Mouse (Mus musculus) stomach, embryonic 15.5 days (tissue): ENCODE data around the gene Rpl11. TPM values are rescaled to one million over a fixed set of nuclear protein-coding genes. Genes with fewer than 3 reads are reported as not detected.

Source experiments
- ATAC-seq: fragments of 200-750 bp; cut with Nextera tagmentation; 2 replicates; pipeline ENCODE4 v1.8.0; 2017; ENCODE audit warnings: low read depth, moderate number of reproducible peaks, moderate TSS enrichment; ENCODE audit not compliant: insufficient read depth, low FRiP score
- H3K27ac ChIP-seq: fragments of 300-500 bp; sonication (generic); 2 replicates; pipeline ENCODE4 v1.5.1; 2015; ENCODE audit warnings: mild to moderate bottlenecking, inconsistent platforms
- H3K27me3 ChIP-seq: fragments of 300-500 bp; sonication (generic); replicated peaks from 2 replicates; pipeline ENCODE4 v1.6.1; 2015; ENCODE audit warnings: inconsistent platforms
- H3K36me3 ChIP-seq: fragments of 300-500 bp; sonication (generic); 2 replicates; pipeline ENCODE4 v1.6.1; 2015; ENCODE audit warnings: inconsistent platforms
- H3K4me1 ChIP-seq: fragments of 300-500 bp; sonication (generic); 2 replicates; pipeline ENCODE4 v1.6.1; 2015; ENCODE audit warnings: inconsistent platforms
- H3K4me2 ChIP-seq: fragments of 300-500 bp; sonication (generic); 2 replicates; pipeline ENCODE4 v1.6.1; 2015; ENCODE audit warnings: mild to moderate bottlenecking, inconsistent platforms
- H3K4me3 ChIP-seq: fragments of 300-500 bp; sonication (generic); replicated peaks from 2 replicates; pipeline ENCODE4 v1.5.1; 2015; ENCODE audit warnings: inconsistent platforms
- H3K9ac ChIP-seq: fragments of 300-500 bp; sonication (generic); 2 replicates; pipeline ENCODE4 v1.6.1; 2015; ENCODE audit warnings: inconsistent platforms
- H3K9me3 ChIP-seq: fragments of 300-500 bp; sonication (generic); 2 replicates; pipeline ENCODE4 v1.6.1; 2016; ENCODE audit warnings: inconsistent platforms
- WGBS: fragments of 180-500 bp; shearing (Covaris S2); methylation state at CpG from one replicate; pipeline ENCODE4 v1.1.7; 2015; 5-methylcytosine and 5-hydroxymethylcytosine counted together
- polyA plus RNA-seq: library from polyadenylated mRNA; unstranded; fragments of >200 nt; fragmentation: Nextera tagmentation; extraction: Ambion mirVana; gene quantifications from 2 replicates; pipeline ENCODE4 v1.2.1, GENCODE M21; 2015

Rpl11 gene
- polyA plus RNA-seq, 1 experiment from 2014 or later: 336 TPM

DNA sequence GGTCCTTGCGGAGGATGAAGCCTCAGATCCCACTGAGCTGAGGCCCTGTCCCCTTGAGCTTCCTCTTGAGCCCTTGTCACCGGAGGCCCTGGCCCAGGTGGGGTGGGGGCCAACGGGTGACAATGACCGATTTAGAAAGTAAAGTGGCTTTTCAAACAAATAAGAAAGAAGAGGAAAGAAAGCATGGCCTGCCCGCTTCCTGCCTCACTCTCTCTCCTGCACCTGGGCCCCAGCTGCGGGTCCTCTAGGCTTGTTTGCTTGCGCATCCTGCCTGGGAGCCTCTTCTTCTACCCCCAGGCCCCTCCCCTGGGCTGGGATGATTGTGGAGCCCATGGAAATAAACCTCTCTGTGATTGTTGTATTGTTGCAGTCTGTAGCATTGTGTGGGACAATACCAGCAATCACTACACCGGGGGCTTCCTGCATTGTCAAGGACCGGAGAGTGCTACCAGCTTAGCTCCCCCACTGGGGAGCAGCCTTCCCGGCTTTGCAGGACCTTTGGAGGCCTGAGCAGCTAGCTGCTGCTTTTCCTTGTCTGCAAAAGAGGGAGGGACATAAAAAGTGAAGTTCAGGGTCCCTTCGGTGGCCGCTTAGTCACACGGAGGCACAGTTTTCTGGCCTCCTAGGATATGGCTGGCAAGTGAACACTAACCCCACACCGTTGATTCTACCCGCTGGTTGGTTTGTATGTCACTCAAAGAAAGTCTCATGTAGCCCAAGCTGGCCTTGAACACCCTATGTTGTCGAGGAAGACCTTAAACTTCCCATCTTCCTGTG lies 35.9 kb upstream of the Rpl11 start:
- Histone ChIP-seq H3K9ac (no peak overlapping the region), H3K4me2 (no peak overlapping the region), H3K36me3 (no peaks in the 10 kb centered on the region), H3K27me3 (no peaks in the 10 kb centered on the region), H3K4me1 (peaks cover 9% of the 10 kb centered on the region; the same call in 1 of the 2 replicates), H3K4me3 (no peak overlapping the region), H3K27ac (peak overlapping the region; percentile 57; the same call in 1 of the 2 replicates), H3K9me3 (no peaks in the 10 kb centered on the region)
- no peak for ATAC-seq
- WGBS: 45% methylated on average over 16 of the region's 16 CpGs

DNA sequence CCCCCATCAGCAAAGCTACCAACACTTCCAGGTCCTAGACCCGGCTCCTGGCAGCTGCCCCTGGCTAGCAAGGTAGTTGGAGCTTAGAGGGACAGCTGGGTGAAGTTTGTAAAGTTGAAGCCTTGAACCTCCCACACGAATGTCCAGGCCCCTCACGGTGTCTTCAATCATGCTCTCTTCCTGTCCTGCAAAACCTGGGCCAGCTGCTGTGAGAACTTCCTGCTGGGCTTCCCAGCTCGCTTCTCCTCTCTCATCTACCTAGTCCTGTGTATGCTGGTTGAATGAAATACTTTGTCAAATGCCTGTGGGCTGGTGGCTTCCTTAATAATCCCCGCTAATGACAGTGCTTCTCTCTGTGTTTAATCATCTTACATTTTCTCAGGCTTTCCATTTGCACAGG lies 35.1 kb upstream of the Rpl11 start:
- H3K4me3 ChIP-seq: no peak overlapping the region
- H3K27ac ChIP-seq: 0 out of 2 replicates have a peak overlapping the region, but pooled peaks have one; percentile 57
- no peaks in the 10 kb centered on the region for H3K27me3 ChIP-seq
- ATAC-seq: no peak
- peaks cover 9% of the 10 kb centered on the region; the same call in 1 of the 2 replicates for H3K4me1 ChIP-seq
- no peak overlapping the region for H3K9ac ChIP-seq
- H3K9me3 ChIP-seq: no peaks in the 10 kb centered on the region
- no peak overlapping the region for H3K4me2 ChIP-seq
- 53% methylated on average over 5 of the region's 5 CpGs for WGBS
- no peaks in the 10 kb centered on the region for H3K36me3 ChIP-seq

GRCm38 (mm10) chr4:136087261-136087660 lies 34.0 kb upstream of the Rpl11 start:
- H3K9ac ChIP-seq: no peak overlapping the region
- 89% methylated on average over 5 of the region's 5 CpGs for WGBS
- H3K27ac ChIP-seq: no peak overlapping the region
- peaks cover 9% of the 10 kb centered on the region; the same call in 1 of the 2 replicates for H3K4me1 ChIP-seq
- no peak for ATAC-seq
- no peaks in the 10 kb centered on the region for H3K36me3 ChIP-seq
- no peaks in the 10 kb centered on the region for H3K9me3 ChIP-seq
- H3K4me2 ChIP-seq: no peak overlapping the region
- no peak overlapping the region for H3K4me3 ChIP-seq
- peaks cover under 1% of the 10 kb centered on the region for H3K27me3 ChIP-seq

DNA sequence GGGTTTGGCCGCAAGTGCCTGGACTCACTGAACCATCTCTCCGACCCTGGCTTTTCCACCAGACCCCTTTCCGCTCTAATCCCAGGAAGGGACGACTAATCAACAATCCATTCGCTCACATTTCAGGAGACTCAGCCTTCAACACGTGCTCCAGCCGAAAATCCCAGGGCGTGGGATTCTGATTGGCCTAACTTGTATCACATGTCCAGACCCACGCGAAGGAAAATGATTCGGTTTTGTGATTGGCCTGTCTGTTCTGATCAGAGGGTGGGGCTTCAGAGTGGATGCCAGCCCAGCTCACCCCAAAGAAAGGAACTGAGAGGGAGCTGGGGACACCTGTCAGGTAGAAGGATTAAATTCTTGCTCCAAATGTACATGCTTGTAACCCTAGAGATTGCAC lies 31.6 kb upstream of the Rpl11 start:
- Histone ChIP-seq H3K4me3 (no peak overlapping the region), H3K36me3 (no peaks in the 10 kb centered on the region), H3K4me1 (peaks cover 14% of the 10 kb centered on the region), H3K27me3 (peaks cover 23% of the 10 kb centered on the region), H3K27ac (no peak overlapping the region), H3K4me2 (no peak overlapping the region), H3K9ac (no peak overlapping the region), H3K9me3 (no peaks in the 10 kb centered on the region)
- WGBS: 93% methylated on average over 11 of the region's 11 CpGs
- ATAC-seq: no peak

GRCm38 (mm10) chr4:136083269-136084105 lies 30.3 kb upstream of the Rpl11 start:
- H3K9ac ChIP-seq: no peak overlapping the region
- peaks cover 23% of the 10 kb centered on the region for H3K27me3 ChIP-seq
- no peaks in the 10 kb centered on the region for H3K9me3 ChIP-seq
- H3K36me3 ChIP-seq: no peaks in the 10 kb centered on the region
- ATAC-seq: no peak
- H3K4me2 ChIP-seq: no peak overlapping the region
- 65% methylated on average over 18 of the region's 19 CpGs for WGBS
- no peak overlapping the region for H3K27ac ChIP-seq
- peaks cover 9% of the 10 kb centered on the region for H3K4me1 ChIP-seq
- no peak overlapping the region for H3K4me3 ChIP-seq

DNA sequence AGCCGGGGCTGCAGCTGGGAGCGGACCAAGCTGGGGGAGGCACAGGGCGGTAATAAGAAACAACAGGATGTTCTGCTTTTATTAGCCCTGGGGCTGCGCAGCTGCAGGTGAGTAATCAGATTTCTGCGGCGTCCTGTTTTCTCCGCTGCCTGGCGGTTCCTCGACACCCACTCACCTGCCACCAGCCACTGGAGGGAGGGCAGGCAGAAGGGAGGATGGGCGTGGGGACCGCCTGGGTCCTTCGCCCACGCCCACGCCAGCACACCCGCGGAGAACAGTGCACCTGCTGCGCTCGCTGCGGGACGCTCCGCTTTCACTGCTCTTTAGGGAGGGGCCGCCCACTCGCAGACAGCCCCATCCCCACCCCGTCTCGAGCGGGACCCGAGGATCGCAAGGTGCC lies 28.5 kb upstream of the Rpl11 start:
- 3% methylated on average over 26 of the region's 28 CpGs for WGBS
- Histone ChIP-seq H3K4me1 (peaks cover 9% of the 10 kb centered on the region), H3K9ac (no peak overlapping the region), H3K9me3 (no peaks in the 10 kb centered on the region), H3K4me3 (peak overlapping the region; percentile 32), H3K4me2 (peak overlapping the region; percentile 62), H3K27me3 (peaks cover 23% of the 10 kb centered on the region), H3K36me3 (no peaks in the 10 kb centered on the region), H3K27ac (no peak overlapping the region)
- ATAC-seq: peak; percentile 28; the same call in 1 of the 2 replicates

GRCm38 (mm10) chr4:136078649-136079048 lies 25.4 kb upstream of the Rpl11 start:
- Histone ChIP-seq H3K27ac (no peak overlapping the region), H3K36me3 (no peaks in the 10 kb centered on the region), H3K4me2 (no peak overlapping the region), H3K4me3 (no peak overlapping the region), H3K9me3 (no peaks in the 10 kb centered on the region), H3K4me1 (peaks cover 9% of the 10 kb centered on the region), H3K9ac (no peak overlapping the region), H3K27me3 (peaks cover 23% of the 10 kb centered on the region)
- 17% methylated on average over 2 of the region's 2 CpGs for WGBS
- no peak for ATAC-seq

GRCm38 (mm10) chr4:136076776-136077538 lies 23.7 kb upstream of the Rpl11 start:
- no peak overlapping the region for H3K9ac ChIP-seq
- H3K27me3 ChIP-seq: peaks cover 19% of the 10 kb centered on the region
- ATAC-seq: no peak
- H3K4me2 ChIP-seq: no peak overlapping the region
- H3K4me1 ChIP-seq: peaks cover 7% of the 10 kb centered on the region
- H3K36me3 ChIP-seq: no peaks in the 10 kb centered on the region
- no peak overlapping the region for H3K27ac ChIP-seq
- WGBS: 68% methylated on average over 15 of the region's 15 CpGs
- H3K9me3 ChIP-seq: no peaks in the 10 kb centered on the region
- no peak overlapping the region for H3K4me3 ChIP-seq

GRCm38 (mm10) chr4:136071178-136071714 lies 18.0 kb upstream of the Rpl11 start:
- 7% methylated on average over 15 of the region's 15 CpGs for WGBS
- H3K27me3 ChIP-seq: no peaks in the 10 kb centered on the region
- H3K4me2 ChIP-seq: peak overlapping the region; percentile 39; the same call in 1 of the 2 replicates
- H3K9me3 ChIP-seq: no peaks in the 10 kb centered on the region
- 0 out of 2 replicates have a peak overlapping the region, but pooled peaks have one; percentile 1 for H3K27ac ChIP-seq
- ATAC-seq: peak; percentile 73
- H3K36me3 ChIP-seq: no peaks in the 10 kb centered on the region
- H3K4me1 ChIP-seq: peaks cover 14% of the 10 kb centered on the region
- peak overlapping the region; percentile 13; the same call in 1 of the 2 replicates for H3K4me3 ChIP-seq
- no peak overlapping the region for H3K9ac ChIP-seq

DNA sequence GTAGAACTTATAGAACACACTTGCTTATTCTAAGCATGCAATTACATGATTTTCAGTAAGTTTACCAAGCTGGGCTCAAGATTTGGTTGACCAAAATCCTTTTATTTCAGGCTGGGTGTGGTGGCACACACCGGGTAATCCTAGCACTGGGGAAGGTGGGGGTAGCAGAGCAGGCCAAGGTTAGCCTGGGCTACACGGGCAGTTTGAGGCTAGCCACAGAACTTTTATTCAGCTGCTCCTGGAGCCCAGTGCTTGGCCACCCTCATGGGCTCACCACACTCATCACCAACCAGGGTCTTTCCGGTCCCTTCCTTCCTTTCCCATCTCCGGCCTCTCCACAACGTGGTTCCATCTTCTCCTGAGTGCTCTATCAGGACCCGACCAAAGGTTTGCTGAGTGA lies 17.4 kb upstream of the Rpl11 start:
- ATAC-seq: no peak
- H3K27me3 ChIP-seq: no peaks in the 10 kb centered on the region
- H3K9ac ChIP-seq: no peak overlapping the region
- H3K9me3 ChIP-seq: no peaks in the 10 kb centered on the region
- no peak overlapping the region for H3K4me2 ChIP-seq
- H3K4me3 ChIP-seq: no peak overlapping the region
- peaks cover 14% of the 10 kb centered on the region for H3K4me1 ChIP-seq
- H3K27ac ChIP-seq: 0 out of 2 replicates have a peak overlapping the region, but pooled peaks have one; percentile 31
- WGBS: 56% methylated on average over 6 of the region's 6 CpGs
- no peaks in the 10 kb centered on the region for H3K36me3 ChIP-seq

- 0 out of 2 replicates have a peak overlapping the region, but pooled peaks have one; percentile 31 for H3K27ac ChIP-seq
- ATAC-seq: peak; percentile 53
- no peak overlapping the region for H3K9ac ChIP-seq
Measured at GRCm38 (mm10) chr4:136069954-136070353, 16.7 kb upstream of the Rpl11 start.

More at GRCm38 (mm10) chr4:136069954-136070353, 16.7 kb upstream of the Rpl11 start:
- Histone ChIP-seq H3K4me1 (peaks cover 14% of the 10 kb centered on the region), H3K9me3 (no peaks in the 10 kb centered on the region), H3K27me3 (no peaks in the 10 kb centered on the region), H3K4me2 (peak overlapping the region; percentile 25), H3K4me3 (no peak overlapping the region), H3K36me3 (no peaks in the 10 kb centered on the region)
- 4% methylated on average over 18 of the region's 18 CpGs for WGBS
